Mouse (Mus musculus): Measurements from ENCODE around the gene Sult5a1.

- TF ChIP-seq CTCF (IDR thresholded peaks at IDR 0.05; ENCODE audit: low read depth) (no peak), EP300 (IDR thresholded peaks at IDR 0.05; ENCODE audit: low read depth) (no peak)
Observed at GRCm38 (mm10) chr8:123104046-123104767, 53.9 kb downstream of the Sult5a1 start.
